Mouse (Mus musculus): ENCODE measurements around the gene Gm17416. TPM values are rescaled to one million over a fixed set of nuclear protein-coding genes. Genes with fewer than 3 reads are reported as not detected.

Gene Gm17416
- polyA plus RNA-seq, 1 experiment from 2014 or later, result not detected

DNA sequence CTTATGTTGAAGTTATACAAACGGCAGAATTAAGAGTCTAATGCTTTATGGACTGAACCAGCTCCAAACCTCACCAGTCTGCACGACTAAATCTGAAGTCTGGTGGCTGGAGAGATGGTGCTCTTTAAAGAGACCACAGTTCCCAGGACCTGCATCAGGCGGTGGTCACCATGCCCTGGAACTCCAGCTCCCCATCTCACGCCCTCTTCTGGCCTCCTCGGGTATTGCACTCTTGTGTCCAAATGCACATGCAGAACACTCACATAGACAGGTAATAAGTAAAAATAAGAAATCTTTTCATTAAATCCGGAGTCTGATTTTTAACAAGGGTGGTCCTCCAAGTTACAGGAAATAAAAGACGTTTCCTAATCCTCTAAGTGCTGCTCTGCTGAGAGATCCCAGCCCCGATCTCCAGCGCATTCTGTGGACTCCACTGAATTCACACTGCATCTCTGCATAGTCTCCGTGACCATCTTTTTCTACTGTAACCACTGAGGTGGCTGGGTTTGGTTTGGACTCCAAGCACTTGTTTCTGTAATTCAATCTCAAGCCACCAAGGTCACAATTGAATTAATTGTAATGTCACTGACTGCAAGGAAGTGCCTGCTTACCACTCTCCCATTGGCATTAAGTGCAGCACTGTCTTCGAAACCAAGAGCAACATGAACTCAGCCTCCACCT lies 3.1 kb downstream of the Gm17416 start, which contains the start of gene Defb21:
Gene Defb21 (plus strand): TSS at position 631 of the 681 bp plus-strand sequence.
- Histone ChIP-seq H3K27ac (no peak within 1 kb of the TSS), H3K4me2 (no peak within 1 kb of the TSS), H3K36me3 (no peaks in the 10 kb centered on the region), H3K4me1 (no peaks in the 10 kb centered on the region), H3K9ac (no peak within 1 kb of the TSS), H3K9me3 (no peaks in the 10 kb centered on the region), H3K27me3 (no peaks in the 10 kb centered on the region), H3K4me3 (no peak within 1 kb of the TSS)
- ATAC-seq (ENCODE audit: insufficient number of reproducible peaks, insufficient read depth, low FRiP score, low TSS enrichment, low read depth), result no peak
- 62% methylated on average over 11 of the region's 11 CpGs for WGBS

DNA sequence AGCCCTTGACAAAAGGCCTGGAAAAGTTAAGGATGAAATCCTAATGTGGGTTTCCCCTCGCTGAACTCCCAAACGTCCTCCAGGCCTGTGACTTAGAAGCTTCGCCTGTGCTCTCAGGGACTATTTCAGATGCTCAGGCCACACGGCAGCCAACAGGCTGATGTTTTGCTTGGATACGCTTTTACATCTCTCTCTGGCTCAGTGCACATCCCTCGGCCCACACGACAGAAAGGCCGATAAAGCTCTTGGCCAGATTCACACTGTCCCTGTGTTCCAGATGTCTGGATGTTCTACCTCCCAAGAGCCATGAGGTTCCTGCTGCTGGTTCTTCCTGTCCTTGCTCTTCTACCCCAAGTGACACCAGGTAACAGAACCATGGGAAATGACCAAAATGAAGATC lies 4.3 kb downstream of the Gm17416 start:
- 85% methylated on average over 8 of the region's 8 CpGs for WGBS
- no peaks in the 10 kb centered on the region for H3K9me3 ChIP-seq
- no peak overlapping the region for H3K4me3 ChIP-seq
- no peak for ATAC-seq (ENCODE audit: insufficient number of reproducible peaks, insufficient read depth, low FRiP score, low TSS enrichment, low read depth)
- H3K9ac ChIP-seq, result no peak overlapping the region
- no peaks in the 10 kb centered on the region for H3K4me1 ChIP-seq
- H3K36me3 ChIP-seq, result no peaks in the 10 kb centered on the region
- no peaks in the 10 kb centered on the region for H3K27me3 ChIP-seq
- H3K27ac ChIP-seq, result no peak overlapping the region
- no peak overlapping the region for H3K4me2 ChIP-seq

DNA sequence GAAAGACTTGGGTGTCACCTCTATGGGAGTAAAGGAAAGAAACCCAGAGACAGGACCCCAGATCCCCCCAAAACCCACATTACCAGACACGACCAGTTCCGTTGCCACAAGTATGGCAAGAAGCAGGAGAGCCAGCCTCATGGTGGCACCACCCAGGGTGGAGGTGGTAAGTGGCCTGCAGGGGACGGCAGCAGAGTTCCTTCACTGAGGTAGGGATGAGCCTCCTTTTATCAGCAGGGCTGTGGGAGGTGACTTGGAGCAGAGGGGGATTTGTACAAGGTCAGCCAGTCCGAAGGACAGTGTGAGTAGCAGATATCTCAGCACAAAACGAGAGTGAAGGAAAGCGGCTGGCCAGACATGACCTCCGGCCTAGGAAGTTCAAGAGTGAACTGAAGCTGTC lies 11.0 kb downstream of the Gm17416 start, which contains the start of gene Defb19:
Gene Defb19 (minus strand): TSS at position 206 of the 400 bp plus-strand sequence.
- 70% methylated on average over 7 of the region's 7 CpGs for WGBS
- H3K9ac ChIP-seq, result no peak within 1 kb of the TSS
- no peaks in the 10 kb centered on the region for H3K36me3 ChIP-seq
- H3K27ac ChIP-seq, result no peak within 1 kb of the TSS
- no peaks in the 10 kb centered on the region for H3K27me3 ChIP-seq
- no peak within 1 kb of the TSS for H3K4me3 ChIP-seq
- H3K4me2 ChIP-seq, result no peak within 1 kb of the TSS
- H3K9me3 ChIP-seq, result no peaks in the 10 kb centered on the region
- no peaks in the 10 kb centered on the region for H3K4me1 ChIP-seq
- no peak for ATAC-seq (ENCODE audit: insufficient number of reproducible peaks, insufficient read depth, low FRiP score, low TSS enrichment, low read depth)

DNA sequence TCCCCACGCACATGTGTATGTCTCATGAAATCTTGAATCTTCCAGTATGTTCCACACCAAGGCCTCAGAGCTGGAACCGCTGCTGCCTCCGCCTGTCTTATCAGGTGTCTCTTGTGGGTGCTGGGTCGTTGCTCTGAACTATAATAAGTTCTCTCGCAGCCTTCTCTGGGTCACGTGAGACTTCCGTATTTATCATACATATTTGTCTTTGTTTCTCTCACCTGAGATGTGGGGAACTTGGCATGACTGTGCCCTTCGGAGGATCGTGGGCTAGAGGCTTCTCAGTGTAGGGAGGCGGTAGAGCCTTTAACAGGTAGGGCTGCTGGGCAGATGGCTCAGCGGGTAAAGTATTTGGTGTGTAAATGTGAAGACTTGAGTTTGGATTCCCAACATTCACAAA lies 11.5 kb downstream of the Gm17416 start:
- Histone ChIP-seq H3K4me3 (no peak overlapping the region), H3K27me3 (no peaks in the 10 kb centered on the region), H3K27ac (no peak overlapping the region), H3K4me2 (no peak overlapping the region), H3K36me3 (no peaks in the 10 kb centered on the region), H3K4me1 (no peaks in the 10 kb centered on the region), H3K9ac (no peak overlapping the region), H3K9me3 (no peaks in the 10 kb centered on the region)
- no peak for ATAC-seq (ENCODE audit: insufficient number of reproducible peaks, insufficient read depth, low FRiP score, low TSS enrichment, low read depth)
- WGBS, result 83% methylated on average over 11 of the region's 11 CpGs

DNA sequence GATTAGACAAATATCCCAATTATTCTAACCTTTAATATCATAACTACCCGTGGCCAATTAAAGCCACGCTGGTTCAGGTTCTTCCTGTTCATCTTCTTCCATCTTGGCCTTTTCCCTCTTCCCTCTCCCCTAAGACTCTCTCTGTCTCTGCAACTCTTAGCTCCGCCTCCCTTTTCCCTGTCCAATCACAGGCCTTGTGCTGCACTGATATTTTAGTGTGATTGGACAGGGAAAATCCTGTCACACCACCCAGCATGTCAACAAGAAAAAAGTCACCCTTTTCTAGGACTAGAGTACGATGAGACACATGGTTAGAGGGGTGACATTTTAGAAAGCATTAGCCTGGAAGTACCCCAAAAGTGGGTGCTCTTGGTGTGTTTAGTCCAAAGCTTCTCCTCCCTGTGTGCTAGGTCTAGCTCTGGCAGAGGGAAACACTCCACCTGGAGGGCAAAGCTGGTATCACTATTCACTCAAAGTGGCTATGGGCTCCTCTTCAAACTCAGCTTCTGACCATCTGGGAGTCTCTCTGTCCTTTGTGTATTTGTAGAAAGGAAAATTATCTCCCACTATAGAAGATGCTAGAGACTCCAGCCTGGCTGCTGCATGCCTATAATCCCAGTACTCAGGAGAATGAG lies 17.9 kb downstream of the Gm17416 start:
- no peaks in the 10 kb centered on the region for H3K36me3 ChIP-seq
- H3K9ac ChIP-seq, result no peak overlapping the region
- no peaks in the 10 kb centered on the region for H3K9me3 ChIP-seq
- H3K27me3 ChIP-seq, result no peaks in the 10 kb centered on the region
- no peak for ATAC-seq (ENCODE audit: insufficient number of reproducible peaks, insufficient read depth, low FRiP score, low TSS enrichment, low read depth)
- H3K4me3 ChIP-seq, result no peak overlapping the region
- H3K4me2 ChIP-seq, result no peak overlapping the region
- WGBS, result 76% methylated on average over 4 of the region's 4 CpGs
- H3K4me1 ChIP-seq, result 0 out of 2 replicates have a peak, but pooled peaks cover 3% of the 10 kb centered on the region
- H3K27ac ChIP-seq, result no peak overlapping the region

DNA sequence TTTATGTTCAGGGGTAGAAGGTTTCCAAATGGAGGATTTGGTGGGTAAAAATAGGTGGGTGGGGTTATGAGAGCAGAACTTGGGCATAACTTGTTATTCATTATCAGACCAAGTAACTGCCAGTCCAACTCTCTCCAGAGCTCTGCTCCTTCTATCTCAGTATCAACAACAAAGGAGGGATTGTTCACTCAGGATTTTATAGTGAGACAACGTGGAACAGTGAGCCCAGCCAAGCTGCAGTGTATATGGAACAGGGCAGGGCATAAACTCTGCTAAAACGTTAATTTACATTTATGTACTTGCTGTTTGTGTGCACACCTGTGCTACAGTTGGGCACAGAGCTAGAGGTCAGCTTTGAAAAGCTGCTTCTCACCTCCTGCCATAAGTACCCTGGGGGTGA lies 19.3 kb downstream of the Gm17416 start:
- H3K4me1 ChIP-seq, result 0 out of 2 replicates have a peak, but pooled peaks cover 3% of the 10 kb centered on the region
- 15% methylated on average over 2 of the region's 2 CpGs for WGBS
- no peaks in the 10 kb centered on the region for H3K36me3 ChIP-seq
- H3K4me2 ChIP-seq, result no peak overlapping the region
- no peak for ATAC-seq (ENCODE audit: insufficient number of reproducible peaks, insufficient read depth, low FRiP score, low TSS enrichment, low read depth)
- no peaks in the 10 kb centered on the region for H3K9me3 ChIP-seq
- no peak overlapping the region for H3K9ac ChIP-seq
- no peak overlapping the region for H3K27ac ChIP-seq
- no peaks in the 10 kb centered on the region for H3K27me3 ChIP-seq
- H3K4me3 ChIP-seq, result no peak overlapping the region

DNA sequence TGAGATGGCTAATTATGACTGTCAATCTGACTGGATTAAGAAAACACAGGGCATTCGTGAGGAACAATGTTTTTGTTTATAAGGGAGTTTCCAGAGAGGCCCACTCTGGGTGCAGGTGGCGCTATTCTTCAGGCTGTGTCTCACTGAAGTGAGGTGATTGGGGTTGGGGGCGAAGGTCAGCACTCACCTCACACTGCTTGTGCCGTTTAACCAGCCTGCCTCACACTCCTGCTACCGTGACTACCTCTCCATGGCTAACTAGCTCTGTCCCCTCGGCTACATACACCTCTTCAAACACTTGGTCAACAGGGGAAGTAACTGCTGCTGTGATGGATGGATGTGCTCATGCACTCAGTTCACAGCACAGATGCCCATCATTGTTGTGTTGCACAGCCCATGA lies 19.9 kb downstream of the Gm17416 start:
- Histone ChIP-seq H3K27me3 (no peaks in the 10 kb centered on the region), H3K27ac (no peak overlapping the region), H3K4me2 (no peak overlapping the region), H3K4me1 (0 out of 2 replicates have a peak, but pooled peaks cover 3% of the 10 kb centered on the region), H3K9ac (no peak overlapping the region), H3K9me3 (no peaks in the 10 kb centered on the region), H3K36me3 (no peaks in the 10 kb centered on the region), H3K4me3 (no peak overlapping the region)
- 30% methylated on average over 6 of the region's 6 CpGs for WGBS
- ATAC-seq (ENCODE audit: insufficient number of reproducible peaks, insufficient read depth, low FRiP score, low TSS enrichment, low read depth), result no peak

DNA sequence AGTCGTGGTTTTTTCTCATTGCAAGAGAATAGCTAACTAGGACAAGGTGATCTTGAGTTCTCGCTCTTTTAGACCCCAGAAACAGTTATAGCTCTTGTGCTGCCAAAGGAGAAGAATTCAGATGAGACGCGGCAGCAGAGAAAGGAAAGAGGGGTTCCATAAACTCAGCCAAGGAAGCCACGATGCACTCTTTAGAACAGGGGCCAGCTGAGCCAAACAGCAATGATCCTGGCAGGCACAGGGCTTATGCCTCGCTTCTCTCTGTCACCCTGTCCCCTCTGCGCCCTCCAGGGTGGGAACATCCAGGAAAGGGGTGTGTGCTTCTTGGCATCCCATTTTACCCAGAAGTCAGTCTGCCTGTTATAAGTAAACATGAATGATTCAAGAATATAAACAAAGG lies 30.2 kb downstream of the Gm17416 start, which contains the start of gene Defb45:
Gene Defb45 (minus strand): TSS at position 101 of the 400 bp plus-strand sequence.
- H3K9me3 ChIP-seq, result no peaks in the 10 kb centered on the region
- no peak within 1 kb of the TSS for H3K4me3 ChIP-seq
- no peak within 1 kb of the TSS for H3K9ac ChIP-seq
- no peaks in the 10 kb centered on the region for H3K27me3 ChIP-seq
- H3K4me1 ChIP-seq, result no peaks in the 10 kb centered on the region
- 61% methylated on average over 7 of the region's 7 CpGs for WGBS
- no peak within 1 kb of the TSS for H3K27ac ChIP-seq
- no peaks in the 10 kb centered on the region for H3K36me3 ChIP-seq
- H3K4me2 ChIP-seq, result no peak within 1 kb of the TSS
- no peak for ATAC-seq (ENCODE audit: insufficient number of reproducible peaks, insufficient read depth, low FRiP score, low TSS enrichment, low read depth)

DNA sequence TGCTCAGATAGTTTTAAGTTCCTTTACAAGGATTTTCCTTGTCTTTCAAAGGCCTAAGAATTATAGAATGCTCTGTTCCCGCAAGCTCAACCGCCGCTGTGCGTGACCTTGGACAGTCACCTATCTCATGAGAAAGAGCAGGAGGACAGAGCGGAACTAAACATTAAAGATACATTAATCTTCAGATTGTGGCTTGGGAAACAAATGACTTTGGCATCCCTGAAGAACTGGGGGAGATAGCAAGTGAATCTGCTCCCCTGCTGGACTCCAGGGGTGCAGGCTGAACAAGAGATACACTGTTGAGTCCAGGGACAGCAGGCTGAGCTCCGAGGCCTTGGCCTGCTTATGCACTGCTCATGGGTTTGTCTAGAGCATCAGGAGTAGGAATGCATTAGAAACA lies 30.9 kb downstream of the Gm17416 start:
- no peak overlapping the region for H3K9ac ChIP-seq
- no peak overlapping the region for H3K27ac ChIP-seq
- 83% methylated on average over 6 of the region's 6 CpGs for WGBS
- no peaks in the 10 kb centered on the region for H3K4me1 ChIP-seq
- H3K4me2 ChIP-seq, result no peak overlapping the region
- H3K9me3 ChIP-seq, result no peaks in the 10 kb centered on the region
- H3K27me3 ChIP-seq, result no peaks in the 10 kb centered on the region
- H3K4me3 ChIP-seq, result no peak overlapping the region
- H3K36me3 ChIP-seq, result no peaks in the 10 kb centered on the region
- no peak for ATAC-seq (ENCODE audit: insufficient number of reproducible peaks, insufficient read depth, low FRiP score, low TSS enrichment, low read depth)

DNA sequence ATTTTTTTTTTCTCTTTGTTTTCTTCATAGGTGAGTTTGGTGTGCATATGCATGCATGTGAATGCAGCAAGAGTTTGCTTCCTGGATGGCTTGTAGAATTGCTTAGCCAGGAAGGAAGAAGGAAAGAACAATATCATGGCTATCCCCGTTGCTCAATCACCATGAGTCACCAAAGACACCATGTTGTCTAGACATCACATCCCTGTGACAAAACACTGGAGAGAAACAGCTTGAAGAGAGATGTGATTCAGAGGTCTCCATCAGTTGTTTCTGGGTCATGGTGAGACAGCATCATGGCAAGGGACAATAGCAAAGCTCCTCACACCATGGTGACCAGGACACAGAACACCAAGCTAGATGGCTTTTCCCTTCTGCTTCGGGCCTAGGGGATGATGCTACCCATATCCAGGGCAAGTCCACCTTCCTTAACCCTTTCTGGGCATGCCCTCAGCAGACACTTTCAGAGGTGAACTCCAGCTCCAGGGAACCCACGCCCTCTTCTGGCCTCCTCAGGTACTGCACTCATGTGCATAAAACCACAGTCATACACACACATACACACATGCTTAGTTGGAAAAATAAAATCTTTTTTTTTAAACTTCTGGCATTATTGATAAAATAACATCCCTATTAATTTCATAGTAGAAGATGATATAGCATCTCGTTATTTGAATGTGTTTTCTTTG lies 32.3 kb downstream of the Gm17416 start:
- Histone ChIP-seq H3K9me3 (no peaks in the 10 kb centered on the region), H3K27ac (no peak overlapping the region), H3K9ac (no peak overlapping the region), H3K4me2 (no peak overlapping the region), H3K27me3 (no peaks in the 10 kb centered on the region), H3K36me3 (no peaks in the 10 kb centered on the region), H3K4me3 (no peak overlapping the region), H3K4me1 (no peaks in the 10 kb centered on the region)
- ATAC-seq (ENCODE audit: insufficient number of reproducible peaks, insufficient read depth, low FRiP score, low TSS enrichment, low read depth), result no peak
- 73% methylated on average over 4 of the region's 4 CpGs for WGBS

DNA sequence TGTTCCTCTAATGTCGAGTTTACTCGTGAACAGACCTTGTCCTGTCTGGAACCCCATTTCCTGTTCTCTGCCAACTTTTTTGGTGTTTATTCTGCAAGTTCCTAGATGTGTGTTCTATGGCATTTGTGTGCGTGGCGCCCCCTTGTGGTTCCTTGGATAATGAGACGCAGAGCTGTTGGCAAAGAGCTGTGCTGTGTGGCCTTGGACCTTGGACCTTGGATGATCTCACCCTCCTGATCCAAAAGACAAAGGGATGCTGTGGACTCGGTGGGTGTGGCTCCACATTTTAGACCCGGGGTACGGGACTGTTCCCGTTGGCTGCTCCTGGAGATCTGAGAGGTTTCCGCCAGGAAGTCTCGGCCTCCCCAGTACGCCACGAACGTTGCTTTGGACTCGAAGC lies 34.9 kb downstream of the Gm17416 start, which contains the start of gene Defb36:
Gene Defb36 (plus strand): TSS at position 271 of the 400 bp plus-strand sequence.
- Histone ChIP-seq H3K9ac (no peak within 1 kb of the TSS), H3K36me3 (no peaks in the 10 kb centered on the region), H3K4me2 (no peak within 1 kb of the TSS), H3K4me1 (no peaks in the 10 kb centered on the region), H3K9me3 (no peaks in the 10 kb centered on the region), H3K27me3 (no peaks in the 10 kb centered on the region), H3K4me3 (no peak within 1 kb of the TSS), H3K27ac (no peak within 1 kb of the TSS)
- 82% methylated on average over 15 of the region's 15 CpGs for WGBS
- no peak for ATAC-seq (ENCODE audit: insufficient number of reproducible peaks, insufficient read depth, low FRiP score, low TSS enrichment, low read depth)
